Mouse (Mus musculus): ENCODE results near the gene Sdf2l1. TPM values are rescaled to one million over a fixed set of nuclear protein-coding genes. Genes with fewer than 3 reads are reported as not detected.
A peak's percentile ranks its signal among the peaks of the same experiment; 100 is the strongest.

The Sdf2l1 gene
- polyA plus RNA-seq, 1 experiment from 2014 or later = 66.0 TPM

- WGBS = 82% methylated on average over 15 of the region's 15 CpGs
- no peak for ATAC-seq (ENCODE audit: insufficient read depth)
These were observed 5.2 kb upstream of the Sdf2l1 start for GRCm38 (mm10) chr16:17137355-17137754.

DNA sequence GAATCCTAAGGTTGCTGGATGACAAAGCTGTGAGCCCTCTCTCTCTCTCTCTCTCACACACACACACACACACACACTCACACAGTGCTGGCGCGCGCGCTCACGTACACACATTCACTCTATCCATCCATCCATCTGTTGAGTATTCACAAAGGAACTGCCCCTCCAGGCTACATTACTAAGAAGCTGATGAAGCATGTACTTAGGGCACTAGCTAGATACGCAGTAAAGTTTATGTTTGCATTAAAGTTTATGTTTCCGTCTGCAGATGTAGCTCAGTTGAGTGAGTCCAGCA, 670 bp upstream of the Sdf2l1 start:
- DNase-seq (peak; percentile 42), ATAC-seq (ENCODE audit: insufficient read depth) (peak; percentile 26; the same call in 1 of the 2 replicates)
- peak overlapping the region; percentile 81 for H3K9ac ChIP-seq
- 11% methylated on average over 7 of the region's 7 CpGs for WGBS
- H3K27ac ChIP-seq (ENCODE audit: low read depth) = peak overlapping the region; percentile 9; the same call in 1 of the 2 replicates
- no peaks in the 10 kb centered on the region for H3K9me3 ChIP-seq (ENCODE audit: low read depth, low read length)
- no peaks in the 10 kb centered on the region for H3K36me3 ChIP-seq (ENCODE audit: insufficient read depth)
- H3K4me2 ChIP-seq = peak overlapping the region; percentile 89
- no peak for TF ChIP-seq CTCF (IDR thresholded peaks at IDR 0.05; ENCODE audit: low read depth)
- H3K4me1 ChIP-seq (ENCODE audit: insufficient read depth) = 0 out of 2 replicates have a peak, but pooled peaks cover 2% of the 10 kb centered on the region
- H3K4me3 ChIP-seq (ENCODE audit: low read depth, low read length) = peak overlapping the region; percentile 78
- no peaks in the 10 kb centered on the region for H3K27me3 ChIP-seq (ENCODE audit: insufficient read depth, low read length)

More at GRCm38 (mm10) chr16:17137355-17137754, 5.2 kb upstream of the Sdf2l1 start:
- no peak overlapping the region for H3K4me3 ChIP-seq (ENCODE audit: low read depth, low read length)
- no peaks in the 10 kb centered on the region for H3K36me3 ChIP-seq (ENCODE audit: insufficient read depth)
- no peak for TF ChIP-seq CTCF (IDR thresholded peaks at IDR 0.05; ENCODE audit: low read depth)
- H3K4me1 ChIP-seq (ENCODE audit: insufficient read depth) = 0 out of 2 replicates have a peak, but pooled peaks cover 2% of the 10 kb centered on the region
- H3K9me3 ChIP-seq (ENCODE audit: low read depth, low read length) = no peaks in the 10 kb centered on the region
- no peak overlapping the region for H3K4me2 ChIP-seq
- DNase-seq = no peak
- no peak overlapping the region for H3K9ac ChIP-seq
- no peak overlapping the region for H3K27ac ChIP-seq (ENCODE audit: low read depth)
- H3K27me3 ChIP-seq (ENCODE audit: insufficient read depth, low read length) = no peaks in the 10 kb centered on the region

DNA sequence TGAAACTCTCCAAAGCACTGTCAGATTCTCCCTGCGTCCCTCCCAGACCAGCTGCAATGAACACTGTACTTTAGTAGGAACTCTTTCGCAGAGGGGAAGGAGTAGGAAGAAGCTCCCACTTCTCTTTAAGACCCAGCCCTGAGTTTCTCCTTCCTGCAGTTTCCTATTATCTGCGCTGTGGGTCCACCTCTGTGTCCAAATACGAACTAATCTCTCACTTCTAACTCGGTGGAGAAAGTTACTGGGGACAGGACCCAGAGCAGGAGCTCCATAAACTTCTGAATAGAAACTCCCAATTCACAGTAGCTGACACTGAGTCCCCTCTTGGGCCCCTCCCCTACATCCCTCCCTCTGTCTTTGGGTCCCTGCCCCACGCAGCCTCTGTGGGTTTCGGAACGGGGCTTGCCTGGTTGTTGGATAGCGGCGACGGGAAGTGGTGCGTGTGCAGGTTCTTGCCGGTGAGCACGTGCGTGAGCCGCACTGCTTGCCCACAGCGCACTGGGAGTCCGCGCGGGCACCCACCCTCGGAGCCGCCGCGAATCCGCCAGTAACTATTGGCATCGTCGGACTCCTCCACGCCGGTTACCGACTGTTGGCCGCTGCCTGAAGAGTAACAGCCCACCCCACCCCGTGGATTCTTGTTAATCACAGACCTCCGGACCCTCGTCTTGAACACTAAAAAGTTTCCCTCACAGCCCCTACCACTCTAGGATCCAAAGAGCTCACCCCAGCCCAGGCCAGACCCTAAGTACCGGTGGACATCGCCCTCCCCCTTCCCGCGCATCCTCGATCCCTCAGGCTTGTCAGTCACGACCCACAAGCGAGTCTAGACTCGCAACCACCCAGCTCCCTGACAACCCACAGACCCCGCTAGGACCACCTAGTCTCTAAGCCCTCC, 743 bp downstream of the Sdf2l1 start:
- H3K9ac ChIP-seq = peak overlapping the region; percentile 81
- no peak; the same call in 1 of the 2 replicates for TF ChIP-seq CTCF (IDR thresholded peaks at IDR 0.05; ENCODE audit: low read depth)
- WGBS = 3% methylated on average over 43 of the region's 43 CpGs
- no peaks in the 10 kb centered on the region for H3K27me3 ChIP-seq (ENCODE audit: insufficient read depth, low read length)
- no peaks in the 10 kb centered on the region for H3K36me3 ChIP-seq (ENCODE audit: insufficient read depth)
- 0 out of 2 replicates have a peak, but pooled peaks cover 2% of the 10 kb centered on the region for H3K4me1 ChIP-seq (ENCODE audit: insufficient read depth)
- peak overlapping the region; percentile 54; the same call in 1 of the 2 replicates for H3K27ac ChIP-seq (ENCODE audit: low read depth)
- peak; percentile 48 for DNase-seq
- ATAC-seq (ENCODE audit: insufficient read depth) = peak; percentile 1; the same call in 1 of the 2 replicates
- H3K9me3 ChIP-seq (ENCODE audit: low read depth, low read length) = no peaks in the 10 kb centered on the region
- peak overlapping the region; percentile 89 for H3K4me2 ChIP-seq
- H3K4me3 ChIP-seq (ENCODE audit: low read depth, low read length) = peak overlapping the region; percentile 78

GRCm38 (mm10) chr16:17127292-17127691, 4.9 kb downstream of the Sdf2l1 start:
- peaks cover 5% of the 10 kb centered on the region for H3K36me3 ChIP-seq (ENCODE audit: insufficient read depth)
- H3K9me3 ChIP-seq (ENCODE audit: low read depth, low read length) = no peaks in the 10 kb centered on the region
- WGBS = 92% methylated on average over 1 of the region's 1 CpGs
- no peaks in the 10 kb centered on the region for H3K27me3 ChIP-seq (ENCODE audit: insufficient read depth, low read length)
- no peak overlapping the region for H3K9ac ChIP-seq
- peak; percentile 61 for DNase-seq
- 0 out of 2 replicates have a peak, but pooled peaks cover 6% of the 10 kb centered on the region for H3K4me1 ChIP-seq (ENCODE audit: insufficient read depth)
- H3K27ac ChIP-seq (ENCODE audit: low read depth) = no peak overlapping the region
- no peak overlapping the region for H3K4me3 ChIP-seq (ENCODE audit: low read depth, low read length)
- peak; percentile 72 for TF ChIP-seq CTCF (IDR thresholded peaks at IDR 0.05; ENCODE audit: low read depth)
- ATAC-seq (ENCODE audit: insufficient read depth) = no peak
- no peak overlapping the region for H3K4me2 ChIP-seq

- H3K27me3 ChIP-seq (ENCODE audit: insufficient read depth, low read length) = no peaks in the 10 kb centered on the region
- H3K27ac ChIP-seq (ENCODE audit: low read depth) = peak within 1 kb of the TSS; percentile 82
- peak; percentile 98 for DNase-seq
- H3K36me3 ChIP-seq (ENCODE audit: insufficient read depth) = peaks cover 22% of the 10 kb centered on the region
- under 1% methylated on average over 25 of the region's 25 CpGs for WGBS
- no peaks in the 10 kb centered on the region for H3K9me3 ChIP-seq (ENCODE audit: low read depth, low read length)
- no peak for TF ChIP-seq CTCF (IDR thresholded peaks at IDR 0.05; ENCODE audit: low read depth)
- peak within 1 kb of the TSS; percentile 73 for H3K9ac ChIP-seq
- H3K4me2 ChIP-seq = peak within 1 kb of the TSS; percentile 69
- H3K4me1 ChIP-seq (ENCODE audit: insufficient read depth) = 0 out of 2 replicates have a peak, but pooled peaks cover 6% of the 10 kb centered on the region
- peak within 1 kb of the TSS; percentile 56 for H3K4me3 ChIP-seq (ENCODE audit: low read depth, low read length)
- ATAC-seq (ENCODE audit: insufficient read depth) = peak; percentile 95
These were observed 7.2 kb downstream of the Sdf2l1 start, which contains the start of gene 2610318N02Rik for GRCm38 (mm10) chr16:17124871-17125520. TSS of gene 2610318N02Rik (minus strand) at chr16:17125167.

DNA sequence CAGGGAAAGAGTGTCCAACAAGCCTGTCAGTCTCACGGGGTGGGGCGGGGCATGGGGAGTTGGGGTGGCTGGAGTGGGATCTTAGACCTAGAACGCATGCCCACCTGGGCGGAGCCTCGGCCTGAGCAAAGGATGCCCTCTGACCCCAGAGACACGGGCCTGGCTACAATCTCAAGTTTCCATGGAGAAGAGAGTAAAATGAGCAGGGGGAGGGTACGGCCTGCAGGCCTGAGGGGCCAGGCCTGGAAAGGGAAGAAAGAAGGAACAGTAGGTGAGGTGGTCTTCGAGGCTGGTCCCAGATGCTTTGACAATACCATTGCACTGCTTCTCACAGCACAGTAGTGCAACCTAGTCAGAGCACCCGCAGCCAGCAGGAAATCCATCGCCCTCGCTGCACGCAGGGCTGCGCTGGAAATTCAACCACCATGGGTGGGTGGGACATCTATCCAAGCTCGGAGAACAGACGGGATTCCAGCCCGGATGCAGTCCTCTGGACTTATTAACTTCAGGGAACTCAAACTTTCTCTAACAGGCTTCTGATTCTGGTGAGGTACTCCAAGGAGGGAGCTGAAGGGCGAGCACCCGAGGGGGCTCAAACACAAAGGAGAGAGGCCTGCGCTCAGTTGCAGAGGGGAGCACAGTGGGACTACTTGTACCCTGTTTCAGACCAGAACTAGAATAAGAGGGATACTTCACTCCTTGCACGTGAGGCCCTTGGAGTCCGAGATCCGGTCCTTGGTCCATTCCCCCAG, 7.9 kb downstream of the Sdf2l1 start:
- no peak for TF ChIP-seq CTCF (IDR thresholded peaks at IDR 0.05; ENCODE audit: low read depth)
- WGBS = 1% methylated on average over 22 of the region's 22 CpGs
- Histone ChIP-seq H3K9me3 (ENCODE audit: low read depth, low read length) (no peaks in the 10 kb centered on the region), H3K9ac (peak overlapping the region; percentile 73), H3K36me3 (ENCODE audit: insufficient read depth) (peaks cover 29% of the 10 kb centered on the region), H3K4me1 (ENCODE audit: insufficient read depth) (0 out of 2 replicates have a peak, but pooled peaks cover 6% of the 10 kb centered on the region), H3K27me3 (ENCODE audit: insufficient read depth, low read length) (no peaks in the 10 kb centered on the region), H3K4me2 (peak overlapping the region; percentile 69), H3K4me3 (ENCODE audit: low read depth, low read length) (peak overlapping the region; percentile 56), H3K27ac (ENCODE audit: low read depth) (peak overlapping the region; percentile 82)
- DNase-seq (peak; percentile 66), ATAC-seq (ENCODE audit: insufficient read depth) (peak; percentile 35)
